Mouse (Mus musculus): ENCODE results near the gene Rgs12.

DNA sequence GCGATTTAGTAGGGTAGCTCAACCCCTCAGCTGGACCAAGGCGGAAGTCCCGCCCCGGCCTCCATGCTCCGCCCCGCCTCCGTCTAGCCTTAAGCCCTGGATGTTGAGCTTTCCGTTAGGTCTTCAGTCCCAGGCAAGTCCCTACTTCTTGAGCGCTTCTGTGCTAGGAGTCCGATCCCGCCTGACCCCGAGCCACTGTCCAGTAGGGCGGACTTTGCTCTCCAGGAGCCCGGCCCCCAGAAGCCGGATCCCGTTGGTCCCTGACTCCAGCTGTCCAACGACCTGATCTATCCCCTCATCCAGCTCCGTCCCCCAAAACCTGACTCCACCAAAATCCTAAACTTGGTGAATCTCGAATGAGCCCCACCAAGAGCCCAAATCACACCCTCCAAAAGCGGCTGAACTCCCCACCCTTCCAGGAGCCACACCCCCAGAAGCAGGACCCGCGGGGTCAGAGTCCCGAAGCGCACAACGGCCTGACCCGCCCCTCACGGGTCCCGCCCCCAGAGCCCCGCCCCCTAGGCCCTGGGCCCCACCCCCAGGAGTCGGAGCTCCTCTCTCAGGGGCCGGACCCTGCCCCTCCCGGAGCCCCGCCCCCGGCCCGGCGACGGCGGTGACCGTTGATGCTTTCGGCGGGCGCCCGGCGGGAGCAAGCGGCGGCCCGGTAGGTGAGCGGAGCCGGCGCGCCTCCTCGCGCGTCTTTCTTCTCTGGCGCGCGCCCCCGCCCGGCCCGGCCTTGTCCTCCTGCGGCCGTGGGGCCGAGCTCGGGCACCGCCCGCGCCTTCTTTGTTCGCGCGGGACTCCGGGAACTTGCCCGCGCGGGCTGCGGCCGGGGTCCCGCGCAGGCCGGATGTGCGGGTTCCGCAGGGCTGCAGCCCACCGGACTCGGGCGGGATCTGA, at the start of gene Rgs12:
- TF ChIP-seq CTCF (IDR thresholded peaks at IDR 0.05; ENCODE audit: insufficient read depth, low read length) (no peak), POLR2A (IDR thresholded peaks at IDR 0.05; ENCODE audit: borderline replicate concordance, extremely low read depth, low read depth, low read length) (peak; percentile 55; the same call in 1 of the 2 replicates)
